Mouse (Mus musculus) heart, postnatal 0 days (tissue): ENCODE measurements around the gene Igsf3. TPM values are rescaled to one million over a fixed set of nuclear protein-coding genes. Genes with fewer than 3 reads are reported as not detected.

Source experiments
- ATAC-seq: fragments of 200-750 bp; cut with Nextera tagmentation; 2 replicates; pipeline ENCODE4 v1.8.0; 2017; ENCODE audit warnings: low read depth, moderate number of reproducible peaks, moderate library complexity; ENCODE audit not compliant: insufficient read depth
- DNase-seq: peaks from one replicate; pipeline ENCODE4 v3.0.0-alpha.2; 2016; ENCODE audit warnings: low spot score
- H3K27ac ChIP-seq: fragments of 300-500 bp; sonication (generic); 2 replicates; pipeline ENCODE4 v1.5.1; 2014; ENCODE audit warnings: low read depth, mild to moderate bottlenecking
- H3K27me3 ChIP-seq: fragments of 300-500 bp; sonication (generic); 2 replicates; pipeline ENCODE4 v1.6.1; 2014; ENCODE audit warnings: low read length, mixed read lengths; ENCODE audit not compliant: control insufficient read depth, insufficient read depth
- H3K36me3 ChIP-seq: fragments of 300-500 bp; sonication (generic); replicated peaks from 2 replicates; pipeline ENCODE4 v1.6.1; 2014; ENCODE audit warnings: low read length, mixed read lengths; ENCODE audit not compliant: control insufficient read depth, insufficient read depth
- H3K4me1 ChIP-seq: fragments of 300-500 bp; sonication (generic); 2 replicates; pipeline ENCODE4 v1.6.1; 2014; ENCODE audit warnings: antibody characterized with exemption; ENCODE audit not compliant: control insufficient read depth, insufficient read depth
- H3K4me2 ChIP-seq: fragments of 300-500 bp; sonication (generic); 2 replicates; pipeline ENCODE4 v1.6.1; 2014; ENCODE audit warnings: low read depth, mild to moderate bottlenecking, low read length, moderate library complexity
- H3K4me3 ChIP-seq: fragments of 300-500 bp; sonication (generic); 2 replicates; pipeline ENCODE4 v1.5.1; 2014; ENCODE audit warnings: low read depth, low read length
- H3K9ac ChIP-seq: fragments of 300-500 bp; sonication (generic); replicated peaks from 2 replicates; pipeline ENCODE4 v1.6.1; 2014; ENCODE audit warnings: low read depth, low read length, mixed read lengths
- H3K9me3 ChIP-seq: fragments of 300-500 bp; sonication (generic); replicated peaks from 2 replicates; pipeline ENCODE4 v1.6.1; 2016; ENCODE audit warnings: low read length; ENCODE audit not compliant: control insufficient read depth
- CTCF ChIP-seq: IDR thresholded peaks from 2 replicates; pipeline ENCODE4 v1.5.1; 2016; ENCODE audit warnings: antibody characterized with exemption, control low read depth, low read depth
- EP300 ChIP-seq: IDR thresholded peaks from 2 replicates; pipeline ENCODE4 v1.6.1; 2016; ENCODE audit warnings: antibody characterized with exemption, low read depth
- WGBS: fragments of 180-500 bp; shearing (Covaris S2); extraction: QIAGEN DNeasy Blood & Tissue Kit; methylation state at CpG from one replicate; pipeline ENCODE4 v1.1.7; 2014; 5-methylcytosine and 5-hydroxymethylcytosine counted together
- polyA plus RNA-seq: library from polyadenylated mRNA; unstranded; fragments of >200 nt; fragmentation: Nextera tagmentation; extraction: Ambion mirVana; gene quantifications from 2 replicates; pipeline ENCODE4 v1.2.1, GENCODE M21; 2015
- total RNA-seq: library from RNA; depleted of rRNA; stranded (reverse); fragments of >200 nt; gene quantifications from 2 replicates; pipeline ENCODE4 v1.2.3, GENCODE M21; 2014; ENCODE audit warnings: low replicate concordance

The Igsf3 gene
- total and polyA plus RNA-seq, 2 experiments from 2014 or later: 18.0 to 23.9 TPM

GRCm38 (mm10) chr3:101423188-101423587 lies 46.3 kb downstream of the Igsf3 start:
- H3K4me2 ChIP-seq: no peak overlapping the region
- 42% methylated on average over 4 of the region's 4 CpGs for WGBS
- no peak overlapping the region for H3K27ac ChIP-seq

GRCm38 (mm10) chr3:101424295-101424885 lies 47.5 kb downstream of the Igsf3 start:
- WGBS: 76% methylated on average over 10 of the region's 10 CpGs
- Histone ChIP-seq H3K4me2 (no peak overlapping the region), H3K36me3 (peaks cover 20% of the 10 kb centered on the region), H3K27ac (no peak overlapping the region), H3K4me3 (no peak overlapping the region), H3K27me3 (no peaks in the 10 kb centered on the region), H3K4me1 (no peaks in the 10 kb centered on the region; the same call in 1 of the 2 replicates), H3K9ac (no peak overlapping the region), H3K9me3 (no peaks in the 10 kb centered on the region)
- TF ChIP-seq EP300 (no peak), CTCF (no peak)
- DNase-seq (no peak), ATAC-seq (no peak)

More at GRCm38 (mm10) chr3:101423188-101423587, 46.3 kb downstream of the Igsf3 start:
- no peak for TF ChIP-seq EP300
- TF ChIP-seq CTCF: no peak
- no peak overlapping the region for H3K9ac ChIP-seq
- DNase-seq: no peak
- H3K36me3 ChIP-seq: peaks cover 20% of the 10 kb centered on the region
- peaks cover 3% of the 10 kb centered on the region; the same call in 1 of the 2 replicates for H3K4me1 ChIP-seq
- H3K9me3 ChIP-seq: no peaks in the 10 kb centered on the region
- no peak overlapping the region for H3K4me3 ChIP-seq
- no peak for ATAC-seq
- H3K27me3 ChIP-seq: no peaks in the 10 kb centered on the region

GRCm38 (mm10) chr3:101429982-101430754 lies 53.3 kb downstream of the Igsf3 start:
- Histone ChIP-seq H3K4me3 (no peak overlapping the region), H3K27ac (peak overlapping the region; percentile 15; the same call in 1 of the 2 replicates), H3K27me3 (no peaks in the 10 kb centered on the region), H3K9me3 (no peaks in the 10 kb centered on the region), H3K36me3 (peaks cover 30% of the 10 kb centered on the region), H3K9ac (no peak overlapping the region), H3K4me2 (no peak overlapping the region), H3K4me1 (peaks cover 19% of the 10 kb centered on the region)
- peak; percentile 48 for DNase-seq
- ATAC-seq: peak; percentile 62
- TF ChIP-seq EP300: no peak
- TF ChIP-seq CTCF: no peak
- WGBS: 23% methylated on average over 8 of the region's 8 CpGs

- H3K4me1 ChIP-seq: peaks cover 23% of the 10 kb centered on the region
- peaks cover 30% of the 10 kb centered on the region for H3K36me3 ChIP-seq
- H3K27me3 ChIP-seq: no peaks in the 10 kb centered on the region
- no peak overlapping the region for H3K4me3 ChIP-seq
- ATAC-seq (peak; percentile 67), DNase-seq (peak; percentile 68)
- TF ChIP-seq EP300 (no peak), CTCF (no peak)
- H3K9ac ChIP-seq: no peak overlapping the region
- peak overlapping the region; percentile 15 for H3K27ac ChIP-seq
- H3K9me3 ChIP-seq: no peaks in the 10 kb centered on the region
- 18% methylated on average over 2 of the region's 2 CpGs for WGBS
- no peak overlapping the region for H3K4me2 ChIP-seq
Measured at GRCm38 (mm10) chr3:101430755-101431115, 53.9 kb downstream of the Igsf3 start.

GRCm38 (mm10) chr3:101435672-101436071 lies 58.8 kb downstream of the Igsf3 start:
- Histone ChIP-seq H3K36me3 (peaks cover 32% of the 10 kb centered on the region), H3K9ac (no peak overlapping the region), H3K4me2 (no peak overlapping the region), H3K27ac (no peak overlapping the region), H3K4me3 (no peak overlapping the region), H3K27me3 (no peaks in the 10 kb centered on the region), H3K4me1 (peaks cover 41% of the 10 kb centered on the region), H3K9me3 (no peaks in the 10 kb centered on the region)
- no peak for ATAC-seq
- DNase-seq: peak; percentile 39
- 46% methylated on average over 8 of the region's 8 CpGs for WGBS
- TF ChIP-seq EP300 (no peak), CTCF (no peak)
